Mouse (Mus musculus): ENCODE results near the gene Eapp.

- TF ChIP-seq ZNF384 (IDR thresholded peaks at IDR 0.05; ENCODE audit: low read depth, low read length) (no peak), CHD2 (IDR thresholded peaks at IDR 0.05; ENCODE audit: low read depth, low read length) (no peak), MAFK (IDR thresholded peaks at IDR 0.05; ENCODE audit: insufficient read depth, low read depth, low read length) (no peak), ZC3H11A (IDR thresholded peaks at IDR 0.05; ENCODE audit: borderline replicate concordance, low read depth, low read length) (no peak)
Measured at GRCm38 (mm10) chr12:54699394-54699793, 3.7 kb upstream of the Eapp start.

All from ES-E14 (cell line).